Mouse (Mus musculus): ENCODE results near the gene Lcorl. TPM values are rescaled to one million over a fixed set of nuclear protein-coding genes. Genes with fewer than 3 reads are reported as not detected.

Gene Lcorl
- polyA plus RNA-seq, 1 experiment from 2014 or later: 21.0 TPM

GRCm38 (mm10) chr5:45706811-45707210 lies 150.6 kb downstream of the Lcorl start:
- 93% methylated on average over 2 of the region's 2 CpGs for WGBS
- no peak for ATAC-seq (ENCODE audit: insufficient number of reproducible peaks, low FRiP score, low TSS enrichment, low read depth)
- no peaks in the 10 kb centered on the region for H3K4me1 ChIP-seq
- no peaks in the 10 kb centered on the region for H3K27me3 ChIP-seq
- H3K9me3 ChIP-seq (replicated peaks): no peaks in the 10 kb centered on the region
- H3K9ac ChIP-seq: no peak overlapping the region
- H3K4me2 ChIP-seq (replicated peaks): no peak overlapping the region
- H3K27ac ChIP-seq (replicated peaks): no peak overlapping the region
- H3K4me3 ChIP-seq (replicated peaks): no peak overlapping the region
- H3K36me3 ChIP-seq: peaks cover 4% of the 10 kb centered on the region; the same call in 1 of the 2 replicates

DNA sequence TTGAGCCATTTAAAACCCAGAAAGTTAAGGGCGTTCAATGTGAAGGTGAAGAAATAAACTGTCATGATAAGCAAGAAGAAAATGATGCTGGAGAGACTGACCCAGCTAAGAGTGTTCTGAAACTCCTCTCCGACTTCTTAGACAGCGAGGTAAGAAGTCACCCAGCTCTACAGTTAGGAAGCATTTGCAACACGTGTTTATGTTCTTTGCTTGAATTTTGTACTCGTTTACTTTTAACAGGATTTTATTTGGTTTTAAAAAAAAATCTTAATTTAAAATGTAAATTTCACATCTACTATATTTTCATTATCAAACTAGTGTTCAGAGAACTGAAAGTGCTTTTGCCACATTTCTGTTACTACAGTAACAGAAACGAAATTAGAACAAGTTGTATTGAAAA lies 165.7 kb downstream of the Lcorl start:
- no peak for ATAC-seq (ENCODE audit: insufficient number of reproducible peaks, low FRiP score, low TSS enrichment, low read depth)
- H3K9ac ChIP-seq: no peak overlapping the region
- no peaks in the 10 kb centered on the region for H3K27me3 ChIP-seq
- no peak overlapping the region for H3K4me2 ChIP-seq (replicated peaks)
- H3K36me3 ChIP-seq: no peaks in the 10 kb centered on the region
- H3K27ac ChIP-seq (replicated peaks): no peak overlapping the region
- no peaks in the 10 kb centered on the region for H3K9me3 ChIP-seq (replicated peaks)
- no peaks in the 10 kb centered on the region for H3K4me1 ChIP-seq
- 90% methylated on average over 6 of the region's 6 CpGs for WGBS
- H3K4me3 ChIP-seq (replicated peaks): no peak overlapping the region

GRCm38 (mm10) chr5:45690802-45691201 lies 166.6 kb downstream of the Lcorl start:
- no peak overlapping the region for H3K9ac ChIP-seq
- no peaks in the 10 kb centered on the region for H3K4me1 ChIP-seq
- no peaks in the 10 kb centered on the region for H3K9me3 ChIP-seq (replicated peaks)
- no peaks in the 10 kb centered on the region for H3K36me3 ChIP-seq
- H3K4me3 ChIP-seq (replicated peaks): no peak overlapping the region
- no peak overlapping the region for H3K27ac ChIP-seq (replicated peaks)
- no peaks in the 10 kb centered on the region for H3K27me3 ChIP-seq
- ATAC-seq (ENCODE audit: insufficient number of reproducible peaks, low FRiP score, low TSS enrichment, low read depth): no peak
- 44% methylated on average over 2 of the region's 2 CpGs for WGBS
- no peak overlapping the region for H3K4me2 ChIP-seq (replicated peaks)

DNA sequence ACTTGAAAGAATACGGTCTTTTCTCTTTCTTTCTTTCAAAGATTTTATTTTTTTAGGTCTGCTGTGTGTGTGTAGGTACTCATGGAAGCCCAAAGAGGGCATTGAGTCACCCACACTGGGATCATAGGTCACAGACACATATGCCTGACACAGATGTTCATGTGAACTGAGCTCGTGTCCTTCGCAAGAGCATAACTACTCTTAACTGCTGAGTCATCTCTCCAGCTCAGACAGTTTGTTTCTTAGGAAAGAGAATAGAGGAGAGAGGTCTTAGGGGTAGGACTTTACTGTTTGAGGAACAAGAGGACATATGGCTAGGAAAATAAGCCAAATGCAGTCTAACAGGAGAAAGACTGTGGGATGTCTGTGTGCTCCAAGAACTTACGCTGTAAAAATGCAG lies 168.3 kb downstream of the Lcorl start:
- no peak overlapping the region for H3K4me3 ChIP-seq (replicated peaks)
- H3K9me3 ChIP-seq (replicated peaks): no peaks in the 10 kb centered on the region
- peaks cover 6% of the 10 kb centered on the region for H3K36me3 ChIP-seq
- no peaks in the 10 kb centered on the region for H3K27me3 ChIP-seq
- WGBS: 82% methylated on average over 4 of the region's 4 CpGs
- H3K9ac ChIP-seq: no peak overlapping the region
- no peak overlapping the region for H3K4me2 ChIP-seq (replicated peaks)
- ATAC-seq (ENCODE audit: insufficient number of reproducible peaks, low FRiP score, low TSS enrichment, low read depth): no peak
- no peak overlapping the region for H3K27ac ChIP-seq (replicated peaks)
- H3K4me1 ChIP-seq: no peaks in the 10 kb centered on the region

DNA sequence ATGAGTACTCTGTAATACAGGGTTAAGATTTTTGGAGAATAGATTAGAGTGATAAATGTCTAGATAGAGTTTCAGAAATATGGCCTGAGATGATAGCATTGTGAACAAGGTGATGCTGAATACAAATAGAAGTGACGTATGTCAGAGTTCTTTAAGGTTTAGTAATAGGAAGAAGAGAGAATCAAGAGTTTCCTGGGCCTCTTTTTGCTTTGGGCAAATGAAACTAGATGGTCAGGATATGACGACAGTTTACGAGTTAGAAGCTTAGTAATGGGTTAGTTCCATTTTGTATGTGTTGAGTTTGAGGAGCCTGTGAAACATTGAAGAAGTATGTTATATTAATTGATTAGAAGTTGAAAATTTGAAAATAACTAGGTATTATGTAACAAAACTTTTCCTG lies 171.2 kb downstream of the Lcorl start:
- WGBS: 94% methylated on average over 3 of the region's 3 CpGs
- Histone ChIP-seq H3K36me3 (peaks cover 11% of the 10 kb centered on the region), H3K4me1 (no peaks in the 10 kb centered on the region), H3K9ac (no peak overlapping the region), H3K27me3 (no peaks in the 10 kb centered on the region), H3K27ac (replicated peaks) (no peak overlapping the region), H3K4me2 (replicated peaks) (no peak overlapping the region), H3K9me3 (replicated peaks) (no peaks in the 10 kb centered on the region), H3K4me3 (replicated peaks) (no peak overlapping the region)
- no peak for ATAC-seq (ENCODE audit: insufficient number of reproducible peaks, low FRiP score, low TSS enrichment, low read depth)

GRCm38 (mm10) chr5:45685243-45685642 lies 172.2 kb downstream of the Lcorl start:
- no peak overlapping the region for H3K4me3 ChIP-seq (replicated peaks)
- H3K27me3 ChIP-seq: no peaks in the 10 kb centered on the region
- H3K36me3 ChIP-seq: peaks cover 15% of the 10 kb centered on the region
- H3K4me1 ChIP-seq: no peaks in the 10 kb centered on the region
- WGBS: 94% methylated on average over 2 of the region's 2 CpGs
- no peak overlapping the region for H3K27ac ChIP-seq (replicated peaks)
- H3K4me2 ChIP-seq (replicated peaks): no peak overlapping the region
- ATAC-seq (ENCODE audit: insufficient number of reproducible peaks, low FRiP score, low TSS enrichment, low read depth): no peak
- no peak overlapping the region for H3K9ac ChIP-seq
- no peaks in the 10 kb centered on the region for H3K9me3 ChIP-seq (replicated peaks)

GRCm38 (mm10) chr5:45683388-45683787 lies 174.0 kb downstream of the Lcorl start:
- Histone ChIP-seq H3K27ac (replicated peaks) (no peak overlapping the region), H3K9ac (no peak overlapping the region), H3K4me1 (no peaks in the 10 kb centered on the region), H3K9me3 (replicated peaks) (no peaks in the 10 kb centered on the region), H3K4me2 (replicated peaks) (no peak overlapping the region), H3K4me3 (replicated peaks) (no peak overlapping the region), H3K27me3 (no peaks in the 10 kb centered on the region), H3K36me3 (peaks cover 18% of the 10 kb centered on the region)
- no peak for ATAC-seq (ENCODE audit: insufficient number of reproducible peaks, low FRiP score, low TSS enrichment, low read depth)
- 94% methylated on average over 1 of the region's 1 CpGs for WGBS

GRCm38 (mm10) chr5:45679955-45680354 lies 177.5 kb downstream of the Lcorl start:
- H3K4me3 ChIP-seq (replicated peaks): no peak overlapping the region
- ATAC-seq (ENCODE audit: insufficient number of reproducible peaks, low FRiP score, low TSS enrichment, low read depth): no peak
- H3K27ac ChIP-seq (replicated peaks): no peak overlapping the region

DNA sequence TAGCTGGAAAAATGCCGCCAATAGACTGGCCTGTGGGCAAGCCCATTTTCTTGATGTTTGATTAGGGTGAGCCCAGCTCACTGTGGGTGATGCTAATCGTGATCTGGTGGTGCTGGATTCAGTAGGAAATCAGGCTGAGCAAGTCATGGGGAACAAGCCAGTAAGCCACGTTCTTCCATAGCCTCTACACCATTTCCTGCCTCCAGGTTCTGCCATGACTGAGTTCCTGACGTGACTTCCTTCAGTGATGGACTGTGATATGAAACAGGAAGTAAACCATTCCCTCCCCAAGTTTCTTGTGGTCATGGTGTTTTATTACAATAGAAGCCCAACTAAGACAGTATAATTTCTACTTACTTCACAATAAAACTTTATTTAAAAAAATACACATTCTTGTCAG lies 179.8 kb downstream of the Lcorl start:
- no peaks in the 10 kb centered on the region for H3K4me1 ChIP-seq
- 74% methylated on average over 4 of the region's 4 CpGs for WGBS
- H3K4me3 ChIP-seq (replicated peaks): no peak overlapping the region
- no peak overlapping the region for H3K27ac ChIP-seq (replicated peaks)
- no peak overlapping the region for H3K9ac ChIP-seq
- ATAC-seq (ENCODE audit: insufficient number of reproducible peaks, low FRiP score, low TSS enrichment, low read depth): no peak
- H3K4me2 ChIP-seq (replicated peaks): no peak overlapping the region
- peaks cover 14% of the 10 kb centered on the region; the same call in 1 of the 2 replicates for H3K36me3 ChIP-seq
- no peaks in the 10 kb centered on the region for H3K9me3 ChIP-seq (replicated peaks)
- no peaks in the 10 kb centered on the region for H3K27me3 ChIP-seq

More at GRCm38 (mm10) chr5:45679955-45680354, 177.5 kb downstream of the Lcorl start:
- H3K27me3 ChIP-seq: no peaks in the 10 kb centered on the region
- no peak overlapping the region for H3K9ac ChIP-seq
- no peaks in the 10 kb centered on the region for H3K9me3 ChIP-seq (replicated peaks)
- peaks cover 24% of the 10 kb centered on the region for H3K36me3 ChIP-seq
- H3K4me1 ChIP-seq: no peaks in the 10 kb centered on the region
- H3K4me2 ChIP-seq (replicated peaks): no peak overlapping the region

DNA sequence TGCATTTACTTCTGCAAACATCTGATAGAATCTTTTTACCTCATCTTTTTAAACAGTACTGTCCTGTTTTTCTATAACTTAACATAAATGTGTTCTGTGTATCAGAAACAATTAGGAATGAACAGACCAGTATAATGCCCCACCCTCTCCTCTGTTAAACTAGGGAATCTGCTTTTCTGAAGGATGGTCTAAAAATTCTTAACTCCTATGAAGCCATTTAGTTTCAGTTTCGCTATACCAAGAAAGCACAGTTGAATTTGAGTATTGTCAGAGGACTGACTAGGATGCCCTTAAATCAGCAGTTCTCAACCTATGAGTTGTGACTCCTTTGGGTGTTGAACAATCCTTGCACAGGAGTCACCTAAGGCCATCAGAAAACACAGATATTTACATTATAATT lies 182.4 kb downstream of the Lcorl start:
- ATAC-seq (ENCODE audit: insufficient number of reproducible peaks, low FRiP score, low TSS enrichment, low read depth): no peak
- no peak overlapping the region for H3K4me3 ChIP-seq (replicated peaks)
- no peak overlapping the region for H3K27ac ChIP-seq (replicated peaks)
- WGBS: 95% methylated on average over 1 of the region's 1 CpGs
- H3K4me2 ChIP-seq (replicated peaks): no peak overlapping the region
- no peaks in the 10 kb centered on the region for H3K9me3 ChIP-seq (replicated peaks)
- no peaks in the 10 kb centered on the region for H3K4me1 ChIP-seq
- peaks cover 9% of the 10 kb centered on the region; the same call in 1 of the 2 replicates for H3K36me3 ChIP-seq
- no peak overlapping the region for H3K9ac ChIP-seq
- no peaks in the 10 kb centered on the region for H3K27me3 ChIP-seq

DNA sequence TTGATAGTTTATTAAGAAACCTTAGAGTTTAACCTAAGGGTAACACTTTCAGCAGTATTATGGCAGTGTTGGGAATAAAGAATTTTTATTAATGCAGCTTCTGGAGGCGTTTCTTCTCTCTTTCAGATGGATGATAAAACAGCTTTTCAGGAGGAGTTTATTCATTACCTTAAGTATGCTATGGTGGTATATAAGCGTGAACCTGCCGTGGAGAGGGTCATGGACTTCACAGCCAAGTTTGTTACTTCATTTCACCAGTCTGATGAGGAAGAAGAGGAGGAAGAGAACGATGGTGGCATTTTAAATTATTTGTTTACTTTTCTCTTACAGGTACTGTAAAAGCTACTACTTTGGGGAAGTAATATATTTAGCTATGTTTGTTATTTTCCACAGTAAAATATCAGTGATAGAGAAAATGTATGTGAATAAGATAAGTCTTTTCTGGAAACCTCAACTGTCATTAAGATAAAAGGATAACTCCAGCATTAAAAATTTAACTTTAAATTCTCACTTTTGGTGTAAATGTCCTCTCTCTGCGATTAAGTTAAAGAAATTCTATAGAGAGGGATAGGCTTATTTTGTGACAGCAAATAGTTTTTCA lies 186.4 kb downstream of the Lcorl start:
- no peak overlapping the region for H3K27ac ChIP-seq (replicated peaks)
- H3K4me3 ChIP-seq (replicated peaks): peak overlapping the region; percentile 78
- no peaks in the 10 kb centered on the region for H3K9me3 ChIP-seq (replicated peaks)
- no peaks in the 10 kb centered on the region for H3K27me3 ChIP-seq
- no peak for ATAC-seq (ENCODE audit: insufficient number of reproducible peaks, low FRiP score, low TSS enrichment, low read depth)
- peaks cover 5% of the 10 kb centered on the region for H3K4me1 ChIP-seq
- peak overlapping the region; percentile 91 for H3K4me2 ChIP-seq (replicated peaks)
- H3K36me3 ChIP-seq: peaks cover 6% of the 10 kb centered on the region; the same call in 1 of the 2 replicates
- no peak overlapping the region for H3K9ac ChIP-seq
- WGBS: 56% methylated on average over 5 of the region's 5 CpGs

GRCm38 (mm10) chr5:45670280-45670670 lies 187.1 kb downstream of the Lcorl start:
- H3K4me1 ChIP-seq: peaks cover 5% of the 10 kb centered on the region
- WGBS: under 1% methylated on average over 13 of the region's 13 CpGs
- no peak for ATAC-seq (ENCODE audit: insufficient number of reproducible peaks, low FRiP score, low TSS enrichment, low read depth)
- H3K4me2 ChIP-seq (replicated peaks): peak overlapping the region; percentile 91
- H3K4me3 ChIP-seq (replicated peaks): peak overlapping the region; percentile 78
- H3K9ac ChIP-seq: peak overlapping the region; percentile 70
- no peaks in the 10 kb centered on the region for H3K27me3 ChIP-seq
- H3K36me3 ChIP-seq: 0 out of 2 replicates have a peak, but pooled peaks cover 2% of the 10 kb centered on the region
- no peaks in the 10 kb centered on the region for H3K9me3 ChIP-seq (replicated peaks)
- peak overlapping the region; percentile 87 for H3K27ac ChIP-seq (replicated peaks)

Data from embryonic facial prominence, embryonic 15.5 days (tissue).